Mouse (Mus musculus) brain, embryonic 14.5 days (tissue): Measurements from ENCODE around the gene Bbs9.

ENCODE experiments used
- CTCF ChIP-seq: fragments of 200-500 bp; IDR thresholded peaks from 2 replicates; pipeline ENCODE4 v1.5.1; 2012; ENCODE audit warnings: inconsistent platforms, mild to moderate bottlenecking, moderate library complexity, borderline replicate concordance; ENCODE audit not compliant: insufficient read depth, insufficient read length; ENCODE audit errors: extremely low read depth
- POLR2A ChIP-seq: fragments of 200-500 bp; IDR thresholded peaks from 2 replicates; pipeline ENCODE4 v1.6.1; 2012; ENCODE audit warnings: mild to moderate bottlenecking, inconsistent platforms, borderline replicate concordance; ENCODE audit not compliant: poor library complexity, insufficient read depth, insufficient read length, severe bottlenecking; ENCODE audit errors: extremely low read depth

DNA sequence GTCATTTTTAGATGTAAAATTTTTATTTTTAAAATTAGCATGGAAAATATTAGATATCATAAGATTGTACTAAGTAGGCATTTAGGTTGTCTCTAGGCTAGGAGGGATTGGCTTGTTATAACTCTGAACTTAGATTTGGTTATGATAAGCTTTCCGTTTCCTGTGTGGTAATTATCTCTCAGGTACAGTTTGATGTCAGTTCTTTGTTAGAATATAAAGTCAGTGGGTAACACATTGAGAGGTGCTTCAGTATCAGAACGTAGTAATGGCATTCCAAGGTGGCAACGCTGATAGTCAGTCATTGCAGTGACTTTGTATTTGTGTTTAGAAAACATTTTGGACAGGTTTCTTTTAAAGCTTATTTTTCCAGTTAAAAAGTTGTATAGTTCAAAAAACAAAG is 170.9 kb downstream of the Bbs9 start:
- TF ChIP-seq CTCF: no peak
- TF ChIP-seq POLR2A: no peak
